Mouse (Mus musculus) heart, embryonic 15.5 days (tissue): ENCODE results near the gene Syndig1. TPM values are rescaled to one million over a fixed set of nuclear protein-coding genes. Genes with fewer than 3 reads are reported as not detected.

ENCODE experiments used
- ATAC-seq: fragments of 200-750 bp; cut with Nextera tagmentation; replicated peaks from 2 replicates; pipeline ENCODE4 v1.8.0; 2017; ENCODE audit warnings: low read depth, moderate TSS enrichment; ENCODE audit not compliant: insufficient number of reproducible peaks, insufficient read depth, low FRiP score
- H3K27ac ChIP-seq: fragments of 300-500 bp; sonication (generic); 2 replicates; pipeline ENCODE4 v1.5.1; 2015; ENCODE audit warnings: mild to moderate bottlenecking, inconsistent platforms
- H3K27me3 ChIP-seq: fragments of 300-500 bp; sonication (generic); 2 replicates; pipeline ENCODE4 v1.6.1; 2015; ENCODE audit warnings: inconsistent platforms
- H3K36me3 ChIP-seq: fragments of 300-500 bp; sonication (generic); 2 replicates; pipeline ENCODE4 v1.6.1; 2015; ENCODE audit warnings: mild to moderate bottlenecking, inconsistent platforms
- H3K4me1 ChIP-seq: fragments of 300-500 bp; sonication (generic); replicated peaks from 2 replicates; pipeline ENCODE4 v1.6.1; 2015; ENCODE audit warnings: inconsistent platforms
- H3K4me2 ChIP-seq: fragments of 300-500 bp; sonication (generic); 2 replicates; pipeline ENCODE4 v1.6.1; 2015; ENCODE audit warnings: inconsistent platforms, mild to moderate bottlenecking, moderate library complexity
- H3K4me3 ChIP-seq: fragments of 300-500 bp; sonication (generic); 2 replicates; pipeline ENCODE4 v1.5.1; 2015; ENCODE audit warnings: mild to moderate bottlenecking, inconsistent platforms
- H3K9ac ChIP-seq: fragments of 300-500 bp; sonication (generic); 2 replicates; pipeline ENCODE4 v1.6.1; 2015; ENCODE audit warnings: mild to moderate bottlenecking, inconsistent platforms
- H3K9me3 ChIP-seq: fragments of 300-500 bp; sonication (generic); replicated peaks from 2 replicates; pipeline ENCODE4 v1.6.1; 2016; ENCODE audit warnings: inconsistent platforms
- WGBS: fragments of 180-500 bp; shearing (Covaris S2); methylation state at CpG from one replicate; pipeline ENCODE4 v1.1.7; 2015; ENCODE audit warnings: mixed read lengths; 5-methylcytosine and 5-hydroxymethylcytosine counted together
- polyA plus RNA-seq: library from polyadenylated mRNA; unstranded; fragments of >200 nt; fragmentation: Nextera tagmentation; extraction: Ambion mirVana; gene quantifications from 2 replicates; pipeline ENCODE4 v1.2.1, GENCODE M21; 2015

The Syndig1 gene
- polyA plus RNA-seq, 1 experiment from 2014 or later: 2.7 TPM

- no peak overlapping the region for H3K4me2 ChIP-seq
- H3K9me3 ChIP-seq: no peaks in the 10 kb centered on the region
- ATAC-seq: no peak
- H3K27ac ChIP-seq: no peak overlapping the region
- H3K9ac ChIP-seq: no peak overlapping the region
- no peak overlapping the region for H3K4me3 ChIP-seq
- H3K4me1 ChIP-seq: no peaks in the 10 kb centered on the region
- H3K36me3 ChIP-seq: no peaks in the 10 kb centered on the region
- no peaks in the 10 kb centered on the region for H3K27me3 ChIP-seq
Observed at GRCm38 (mm10) chr2:149887634-149888033, 58.6 kb downstream of the Syndig1 start.

- Histone ChIP-seq H3K36me3 (no peaks in the 10 kb centered on the region), H3K4me1 (no peaks in the 10 kb centered on the region), H3K4me2 (no peak overlapping the region), H3K27me3 (no peaks in the 10 kb centered on the region), H3K4me3 (no peak overlapping the region), H3K27ac (no peak overlapping the region), H3K9me3 (no peaks in the 10 kb centered on the region), H3K9ac (no peak overlapping the region)
- no peak for ATAC-seq
- 67% methylated on average over 2 of the region's 2 CpGs for WGBS
Observed at GRCm38 (mm10) chr2:149891647-149892046, 62.6 kb downstream of the Syndig1 start.

- Histone ChIP-seq H3K4me2 (no peak overlapping the region), H3K4me1 (no peaks in the 10 kb centered on the region), H3K9ac (no peak overlapping the region), H3K27ac (no peak overlapping the region), H3K36me3 (no peaks in the 10 kb centered on the region), H3K27me3 (no peaks in the 10 kb centered on the region), H3K9me3 (no peaks in the 10 kb centered on the region), H3K4me3 (no peak overlapping the region)
- no peak for ATAC-seq
- 72% methylated on average over 2 of the region's 2 CpGs for WGBS
Observed at GRCm38 (mm10) chr2:149896337-149896736, 67.3 kb downstream of the Syndig1 start.

GRCm38 (mm10) chr2:149899615-149900014 lies 70.6 kb downstream of the Syndig1 start:
- no peak overlapping the region for H3K4me2 ChIP-seq
- no peaks in the 10 kb centered on the region for H3K27me3 ChIP-seq
- no peak overlapping the region for H3K4me3 ChIP-seq
- WGBS: 89% methylated on average over 9 of the region's 9 CpGs
- no peaks in the 10 kb centered on the region for H3K36me3 ChIP-seq
- H3K9ac ChIP-seq: no peak overlapping the region
- ATAC-seq: no peak
- H3K4me1 ChIP-seq: no peaks in the 10 kb centered on the region
- no peaks in the 10 kb centered on the region for H3K9me3 ChIP-seq
- no peak overlapping the region for H3K27ac ChIP-seq

- no peak overlapping the region for H3K4me2 ChIP-seq
- no peaks in the 10 kb centered on the region for H3K4me1 ChIP-seq
- 67% methylated on average over 1 of the region's 1 CpGs for WGBS
- H3K27ac ChIP-seq: no peak overlapping the region
- no peak overlapping the region for H3K9ac ChIP-seq
- H3K27me3 ChIP-seq: no peaks in the 10 kb centered on the region
- no peaks in the 10 kb centered on the region for H3K36me3 ChIP-seq
- H3K9me3 ChIP-seq: no peaks in the 10 kb centered on the region
- no peak for ATAC-seq
- H3K4me3 ChIP-seq: no peak overlapping the region
Observed at GRCm38 (mm10) chr2:149900606-149901005, 71.6 kb downstream of the Syndig1 start.

GRCm38 (mm10) chr2:149904405-149904804 lies 75.4 kb downstream of the Syndig1 start:
- H3K4me3 ChIP-seq: no peak overlapping the region
- H3K4me1 ChIP-seq: no peaks in the 10 kb centered on the region
- no peak overlapping the region for H3K9ac ChIP-seq
- no peak for ATAC-seq
- no peak overlapping the region for H3K27ac ChIP-seq
- H3K9me3 ChIP-seq: no peaks in the 10 kb centered on the region
- 77% methylated on average over 1 of the region's 1 CpGs for WGBS
- no peak overlapping the region for H3K4me2 ChIP-seq
- no peaks in the 10 kb centered on the region for H3K27me3 ChIP-seq
- H3K36me3 ChIP-seq: no peaks in the 10 kb centered on the region

GRCm38 (mm10) chr2:149906694-149907093 lies 77.7 kb downstream of the Syndig1 start:
- no peaks in the 10 kb centered on the region for H3K4me1 ChIP-seq
- H3K27me3 ChIP-seq: no peaks in the 10 kb centered on the region
- no peak overlapping the region for H3K4me3 ChIP-seq
- no peak overlapping the region for H3K9ac ChIP-seq
- no peaks in the 10 kb centered on the region for H3K9me3 ChIP-seq
- H3K4me2 ChIP-seq: no peak overlapping the region
- ATAC-seq: no peak
- 74% methylated on average over 3 of the region's 3 CpGs for WGBS
- H3K36me3 ChIP-seq: no peaks in the 10 kb centered on the region
- H3K27ac ChIP-seq: no peak overlapping the region

- Histone ChIP-seq H3K36me3 (no peaks in the 10 kb centered on the region), H3K27ac (no peak overlapping the region), H3K4me1 (no peaks in the 10 kb centered on the region), H3K27me3 (no peaks in the 10 kb centered on the region), H3K4me2 (no peak overlapping the region), H3K4me3 (no peak overlapping the region), H3K9me3 (no peaks in the 10 kb centered on the region), H3K9ac (no peak overlapping the region)
- 70% methylated on average over 3 of the region's 3 CpGs for WGBS
- ATAC-seq: no peak
Observed at GRCm38 (mm10) chr2:149917162-149917561, 88.2 kb downstream of the Syndig1 start.

- H3K36me3 ChIP-seq: no peaks in the 10 kb centered on the region
- no peaks in the 10 kb centered on the region for H3K4me1 ChIP-seq
- H3K9me3 ChIP-seq: no peaks in the 10 kb centered on the region
- H3K27ac ChIP-seq: no peak overlapping the region
- H3K9ac ChIP-seq: no peak overlapping the region
- no peak for ATAC-seq
- H3K4me3 ChIP-seq: no peak overlapping the region
- no peak overlapping the region for H3K4me2 ChIP-seq
- no peaks in the 10 kb centered on the region for H3K27me3 ChIP-seq
- WGBS: 39% methylated on average over 2 of the region's 2 CpGs
Observed at GRCm38 (mm10) chr2:149923561-149923960, 94.5 kb downstream of the Syndig1 start.

GRCm38 (mm10) chr2:149925911-149926310 lies 96.9 kb downstream of the Syndig1 start:
- no peak for ATAC-seq
- H3K36me3 ChIP-seq: no peaks in the 10 kb centered on the region
- H3K9ac ChIP-seq: no peak overlapping the region
- H3K4me2 ChIP-seq: no peak overlapping the region
- 92% methylated on average over 2 of the region's 2 CpGs for WGBS
- no peak overlapping the region for H3K4me3 ChIP-seq
- no peaks in the 10 kb centered on the region for H3K27me3 ChIP-seq
- H3K4me1 ChIP-seq: no peaks in the 10 kb centered on the region
- no peak overlapping the region for H3K27ac ChIP-seq
- no peaks in the 10 kb centered on the region for H3K9me3 ChIP-seq

- no peaks in the 10 kb centered on the region for H3K4me1 ChIP-seq
- H3K36me3 ChIP-seq: no peaks in the 10 kb centered on the region
- H3K4me2 ChIP-seq: no peak overlapping the region
- no peaks in the 10 kb centered on the region for H3K9me3 ChIP-seq
- H3K9ac ChIP-seq: no peak overlapping the region
- no peak overlapping the region for H3K27ac ChIP-seq
- H3K4me3 ChIP-seq: no peak overlapping the region
- H3K27me3 ChIP-seq: no peaks in the 10 kb centered on the region
- ATAC-seq: no peak
Observed at GRCm38 (mm10) chr2:149927001-149927400, 98.0 kb downstream of the Syndig1 start.

- 68% methylated on average over 3 of the region's 3 CpGs for WGBS
- H3K4me2 ChIP-seq: no peak overlapping the region
- no peaks in the 10 kb centered on the region for H3K9me3 ChIP-seq
- no peak overlapping the region for H3K4me3 ChIP-seq
- H3K27me3 ChIP-seq: no peaks in the 10 kb centered on the region
- H3K27ac ChIP-seq: no peak overlapping the region
- H3K9ac ChIP-seq: no peak overlapping the region
- ATAC-seq: no peak
- H3K36me3 ChIP-seq: no peaks in the 10 kb centered on the region
- H3K4me1 ChIP-seq: no peaks in the 10 kb centered on the region
Observed at GRCm38 (mm10) chr2:149927481-149927880, 98.5 kb downstream of the Syndig1 start.
